Mouse (Mus musculus): ENCODE data around the gene Alox12e. TPM values are rescaled to one million over a fixed set of nuclear protein-coding genes. Genes with fewer than 3 reads are reported as not detected.
"Not testable (repeated sequence)": the region's sequence is repeated elsewhere in the genome, so short reads cannot be mapped to it uniquely, and the experiment has no call there.

Gene Alox12e
- polyA plus RNA-seq (2016; fragmentation: Nextera tagmentation; extraction: Ambion mirVana) = not detected in 2 replicates

GRCm38 (mm10) chr11:70322528-70322927 lies at the start of gene Alox12e:
TSS of gene Alox12e (minus strand) at chr11:70322628.
- peak within 1 kb of the TSS; percentile 20 for H3K4me3 ChIP-seq
- no peaks in the 10 kb centered on the region for H3K9me3 ChIP-seq
- H3K27me3 ChIP-seq = peaks cover 48% of the 10 kb centered on the region
- H3K4me1 ChIP-seq = peaks cover 4% of the 10 kb centered on the region; the same call in 1 of the 2 replicates
- no peaks in the 10 kb centered on the region for H3K36me3 ChIP-seq
- ATAC-seq (ENCODE audit: low FRiP score, low read depth) = no peak
- peak within 1 kb of the TSS; percentile 40 for H3K4me2 ChIP-seq (replicated peaks)
- no peak within 1 kb of the TSS for H3K27ac ChIP-seq (replicated peaks)
- 23% methylated on average over 7 of the region's 7 CpGs for WGBS
- H3K9ac ChIP-seq (replicated peaks) = no peak within 1 kb of the TSS

- not testable (repeated sequence) for H3K4me2 ChIP-seq (replicated peaks); H3K4me3 ChIP-seq; H3K27ac ChIP-seq (replicated peaks); H3K9me3 ChIP-seq; H3K36me3 ChIP-seq; H3K4me1 ChIP-seq; H3K27me3 ChIP-seq; H3K9ac ChIP-seq (replicated peaks); ATAC-seq (ENCODE audit: low FRiP score, low read depth)
- 77% methylated on average over 2 of the region's 2 CpGs for WGBS
These were observed 46.2 kb upstream of the Alox12e start for GRCm38 (mm10) chr11:70368626-70369025.

- ATAC-seq (ENCODE audit: low FRiP score, low read depth); H3K4me1 ChIP-seq; H3K4me2 ChIP-seq (replicated peaks); H3K27me3 ChIP-seq; H3K27ac ChIP-seq (replicated peaks); H3K9me3 ChIP-seq; H3K4me3 ChIP-seq; H3K36me3 ChIP-seq; H3K9ac ChIP-seq (replicated peaks): not testable (repeated sequence)
- 89% methylated on average over 6 of the region's 6 CpGs for WGBS
These were observed 45.3 kb upstream of the Alox12e start for GRCm38 (mm10) chr11:70367701-70368100.

GRCm38 (mm10) chr11:70351868-70352267 lies 29.4 kb upstream of the Alox12e start, which contains the start of gene Alox15:
TSS of gene Alox15 (minus strand) at chr11:70352031.
- no peak for ATAC-seq (ENCODE audit: low FRiP score, low read depth)
- H3K4me3 ChIP-seq = peak within 1 kb of the TSS; percentile 35
- no peaks in the 10 kb centered on the region for H3K9me3 ChIP-seq
- H3K27me3 ChIP-seq = peaks cover 56% of the 10 kb centered on the region
- WGBS = under 1% methylated on average over 19 of the region's 19 CpGs
- H3K36me3 ChIP-seq = no peaks in the 10 kb centered on the region
- peak within 1 kb of the TSS; percentile 62 for H3K4me2 ChIP-seq (replicated peaks)
- no peak within 1 kb of the TSS for H3K9ac ChIP-seq (replicated peaks)
- no peak within 1 kb of the TSS for H3K27ac ChIP-seq (replicated peaks)
- H3K4me1 ChIP-seq = peaks cover 11% of the 10 kb centered on the region

GRCm38 (mm10) chr11:70348630-70349029 lies 26.2 kb upstream of the Alox12e start:
- 86% methylated on average over 9 of the region's 9 CpGs for WGBS
- peaks cover 56% of the 10 kb centered on the region for H3K27me3 ChIP-seq
- no peak for ATAC-seq (ENCODE audit: low FRiP score, low read depth)
- no peaks in the 10 kb centered on the region for H3K36me3 ChIP-seq
- H3K4me2 ChIP-seq (replicated peaks) = no peak overlapping the region
- H3K4me3 ChIP-seq = no peak overlapping the region
- H3K9ac ChIP-seq (replicated peaks) = no peak overlapping the region
- H3K9me3 ChIP-seq = no peaks in the 10 kb centered on the region
- peaks cover 11% of the 10 kb centered on the region for H3K4me1 ChIP-seq
- no peak overlapping the region for H3K27ac ChIP-seq (replicated peaks)

- no peak overlapping the region for H3K9ac ChIP-seq (replicated peaks)
- H3K4me2 ChIP-seq (replicated peaks) = no peak overlapping the region
- 83% methylated on average over 10 of the region's 10 CpGs for WGBS
- no peak overlapping the region for H3K4me3 ChIP-seq
- H3K4me1 ChIP-seq = peaks cover 11% of the 10 kb centered on the region
- no peak for ATAC-seq (ENCODE audit: low FRiP score, low read depth)
- H3K27ac ChIP-seq (replicated peaks) = no peak overlapping the region
- H3K27me3 ChIP-seq = peaks cover 48% of the 10 kb centered on the region
- H3K36me3 ChIP-seq = no peaks in the 10 kb centered on the region
- no peaks in the 10 kb centered on the region for H3K9me3 ChIP-seq
These were observed 25.4 kb upstream of the Alox12e start for GRCm38 (mm10) chr11:70347861-70348260.

- no peak overlapping the region for H3K27ac ChIP-seq (replicated peaks)
- no peak for ATAC-seq (ENCODE audit: low FRiP score, low read depth)
- H3K9me3 ChIP-seq = no peaks in the 10 kb centered on the region
- H3K4me3 ChIP-seq = no peak overlapping the region
- no peak overlapping the region for H3K9ac ChIP-seq (replicated peaks)
- H3K4me1 ChIP-seq = no peaks in the 10 kb centered on the region
- 94% methylated on average over 8 of the region's 8 CpGs for WGBS
- H3K36me3 ChIP-seq = no peaks in the 10 kb centered on the region
- H3K27me3 ChIP-seq = peaks cover 25% of the 10 kb centered on the region
- no peak overlapping the region for H3K4me2 ChIP-seq (replicated peaks)
These were observed 23.1 kb upstream of the Alox12e start for GRCm38 (mm10) chr11:70345546-70345945.

GRCm38 (mm10) chr11:70345061-70345460 lies 22.6 kb upstream of the Alox12e start:
- Histone ChIP-seq H3K9me3 (no peaks in the 10 kb centered on the region), H3K27me3 (peaks cover 20% of the 10 kb centered on the region), H3K9ac (replicated peaks) (no peak overlapping the region), H3K4me1 (no peaks in the 10 kb centered on the region), H3K4me3 (no peak overlapping the region), H3K4me2 (replicated peaks) (no peak overlapping the region), H3K27ac (replicated peaks) (no peak overlapping the region), H3K36me3 (no peaks in the 10 kb centered on the region)
- 81% methylated on average over 10 of the region's 10 CpGs for WGBS
- ATAC-seq (ENCODE audit: low FRiP score, low read depth) = no peak

GRCm38 (mm10) chr11:70339481-70339880 lies 17.1 kb upstream of the Alox12e start:
- H3K36me3 ChIP-seq = no peaks in the 10 kb centered on the region
- no peaks in the 10 kb centered on the region for H3K4me1 ChIP-seq
- H3K9me3 ChIP-seq = no peaks in the 10 kb centered on the region
- H3K4me2 ChIP-seq (replicated peaks) = no peak overlapping the region
- H3K27me3 ChIP-seq = no peaks in the 10 kb centered on the region
- WGBS = 36% methylated on average over 7 of the region's 7 CpGs
- H3K4me3 ChIP-seq = no peak overlapping the region
- H3K9ac ChIP-seq (replicated peaks) = no peak overlapping the region
- no peak overlapping the region for H3K27ac ChIP-seq (replicated peaks)
- ATAC-seq (ENCODE audit: low FRiP score, low read depth) = no peak

GRCm38 (mm10) chr11:70334477-70334876 lies 12.0 kb upstream of the Alox12e start:
- WGBS = 33% methylated on average over 4 of the region's 4 CpGs
- ATAC-seq (ENCODE audit: low FRiP score, low read depth) = no peak
- H3K27me3 ChIP-seq = no peaks in the 10 kb centered on the region
- no peak overlapping the region for H3K4me3 ChIP-seq
- H3K4me2 ChIP-seq (replicated peaks) = no peak overlapping the region
- H3K4me1 ChIP-seq = no peaks in the 10 kb centered on the region
- H3K27ac ChIP-seq (replicated peaks) = no peak overlapping the region
- no peak overlapping the region for H3K9ac ChIP-seq (replicated peaks)
- no peaks in the 10 kb centered on the region for H3K9me3 ChIP-seq
- H3K36me3 ChIP-seq = no peaks in the 10 kb centered on the region

GRCm38 (mm10) chr11:70324726-70325125 lies 2.3 kb upstream of the Alox12e start:
- H3K4me2 ChIP-seq (replicated peaks) = no peak overlapping the region
- no peak overlapping the region for H3K4me3 ChIP-seq
- H3K36me3 ChIP-seq = no peaks in the 10 kb centered on the region
- H3K9me3 ChIP-seq = no peaks in the 10 kb centered on the region
- peaks cover 46% of the 10 kb centered on the region for H3K27me3 ChIP-seq
- no peak overlapping the region for H3K9ac ChIP-seq (replicated peaks)
- no peak overlapping the region for H3K27ac ChIP-seq (replicated peaks)
- no peak for ATAC-seq (ENCODE audit: low FRiP score, low read depth)
- WGBS = 90% methylated on average over 8 of the region's 8 CpGs
- peaks cover 4% of the 10 kb centered on the region; the same call in 1 of the 2 replicates for H3K4me1 ChIP-seq

- H3K4me2 ChIP-seq (replicated peaks) = peak overlapping the region; percentile 40
- peaks cover 4% of the 10 kb centered on the region; the same call in 1 of the 2 replicates for H3K4me1 ChIP-seq
- H3K27ac ChIP-seq (replicated peaks) = no peak overlapping the region
- H3K36me3 ChIP-seq = no peaks in the 10 kb centered on the region
- ATAC-seq (ENCODE audit: low FRiP score, low read depth) = no peak
- H3K4me3 ChIP-seq = peak overlapping the region; percentile 20
- no peak overlapping the region for H3K9ac ChIP-seq (replicated peaks)
- H3K27me3 ChIP-seq = peaks cover 48% of the 10 kb centered on the region
- H3K9me3 ChIP-seq = no peaks in the 10 kb centered on the region
- WGBS = 2% methylated on average over 15 of the region's 15 CpGs
These were observed 764 bp downstream of the Alox12e start for GRCm38 (mm10) chr11:70321664-70322063.

- Histone ChIP-seq H3K36me3 (no peaks in the 10 kb centered on the region), H3K9me3 (no peaks in the 10 kb centered on the region), H3K9ac (replicated peaks) (no peak overlapping the region), H3K4me2 (replicated peaks) (no peak overlapping the region), H3K27ac (replicated peaks) (no peak overlapping the region), H3K27me3 (peaks cover 46% of the 10 kb centered on the region), H3K4me3 (no peak overlapping the region), H3K4me1 (peaks cover 4% of the 10 kb centered on the region; the same call in 1 of the 2 replicates)
- no peak for ATAC-seq (ENCODE audit: low FRiP score, low read depth)
- 84% methylated on average over 12 of the region's 12 CpGs for WGBS
These were observed 2.8 kb downstream of the Alox12e start for GRCm38 (mm10) chr11:70319614-70320013.

Measured in midbrain, embryonic 12.5 days (tissue).